Mouse (Mus musculus): ENCODE results near the gene Gpt2. TPM values are rescaled to one million over a fixed set of nuclear protein-coding genes. Genes with fewer than 3 reads are reported as not detected.

The Gpt2 gene
- polyA plus RNA-seq, 1 experiment = 49.2 TPM

DNA sequence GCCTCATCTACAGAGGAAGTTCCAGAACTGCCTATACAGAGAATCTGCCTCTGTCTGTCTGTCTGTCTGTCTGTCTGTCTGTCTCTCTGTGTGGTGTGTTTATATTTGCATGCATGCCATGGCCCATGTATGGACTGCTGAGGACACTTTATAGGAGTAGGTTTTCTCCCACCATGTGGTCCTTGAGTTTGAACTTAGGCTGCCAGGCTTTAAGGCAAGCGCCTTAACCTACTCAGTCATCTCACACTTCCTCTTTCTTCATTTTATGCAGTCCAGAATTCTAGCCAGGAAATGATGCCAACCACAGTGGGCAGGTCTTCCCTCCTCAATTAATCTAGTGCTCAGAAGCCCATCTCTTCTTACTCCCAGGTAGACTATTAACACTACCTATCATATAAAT lies 66.8 kb downstream of the Gpt2 start:
- no peaks in the 10 kb centered on the region for H3K4me1 ChIP-seq (ENCODE audit: control insufficient read depth, insufficient read depth, low read length)
- TF ChIP-seq POLR2A (IDR thresholded peaks at IDR 0.05; ENCODE audit: extremely low read depth, insufficient read depth, low read length) (no peak), CTCF (IDR thresholded peaks at IDR 0.05; ENCODE audit: extremely low read depth, insufficient read depth, low read length) (no peak)
- no peak overlapping the region for H3K27ac ChIP-seq (ENCODE audit: insufficient read depth, low read length)
- H3K4me3 ChIP-seq (ENCODE audit: insufficient read depth, low read length) = no peak overlapping the region

DNA sequence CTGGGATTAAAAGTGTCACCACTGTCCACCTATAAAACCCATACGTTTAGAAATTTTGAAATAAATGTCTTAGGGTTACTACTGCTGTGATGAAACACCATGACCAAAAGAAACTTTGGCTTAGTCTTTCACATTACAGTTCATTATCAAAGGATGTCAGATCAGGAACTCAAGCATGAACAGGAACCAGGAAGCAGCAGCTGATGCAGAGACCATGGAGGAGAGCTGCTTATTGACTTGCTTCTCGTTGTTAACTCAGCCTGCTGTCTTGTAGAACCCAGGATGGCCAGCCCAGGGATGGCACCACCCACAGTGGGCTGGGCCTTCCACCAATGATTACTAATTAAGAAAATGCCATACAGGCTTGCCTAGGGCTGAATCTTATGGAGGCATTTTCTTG lies 67.6 kb downstream of the Gpt2 start:
- TF ChIP-seq CTCF (IDR thresholded peaks at IDR 0.05; ENCODE audit: extremely low read depth, insufficient read depth, low read length) (no peak), POLR2A (IDR thresholded peaks at IDR 0.05; ENCODE audit: extremely low read depth, insufficient read depth, low read length) (no peak)
- Histone ChIP-seq H3K27ac (ENCODE audit: insufficient read depth, low read length) (no peak overlapping the region), H3K4me3 (ENCODE audit: insufficient read depth, low read length) (no peak overlapping the region), H3K4me1 (ENCODE audit: control insufficient read depth, insufficient read depth, low read length) (no peaks in the 10 kb centered on the region)

DNA sequence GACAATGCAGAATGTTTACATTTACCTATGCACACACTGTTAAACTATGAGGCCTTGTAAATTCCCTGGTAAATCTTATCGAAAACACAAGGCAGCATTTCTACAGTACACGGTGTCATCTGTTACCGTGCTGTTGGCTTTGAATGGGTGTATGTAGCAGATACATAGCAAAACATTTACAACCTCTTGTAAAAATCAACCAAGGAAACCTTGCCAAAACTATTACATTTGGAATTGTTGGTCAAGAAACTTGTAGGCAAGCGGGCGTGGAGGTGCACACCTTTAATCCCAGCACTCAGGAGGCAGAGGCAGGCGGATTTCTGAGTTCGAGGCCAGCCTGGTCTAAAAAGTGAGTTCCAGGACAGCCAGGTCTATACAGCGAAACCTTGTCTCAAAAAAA lies 71.0 kb downstream of the Gpt2 start:
- no peak for TF ChIP-seq CTCF (IDR thresholded peaks at IDR 0.05; ENCODE audit: extremely low read depth, insufficient read depth, low read length)
- no peak for TF ChIP-seq POLR2A (IDR thresholded peaks at IDR 0.05; ENCODE audit: extremely low read depth, insufficient read depth, low read length)
- Histone ChIP-seq H3K4me1 (ENCODE audit: control insufficient read depth, insufficient read depth, low read length) (no peaks in the 10 kb centered on the region), H3K27ac (ENCODE audit: insufficient read depth, low read length) (no peak overlapping the region), H3K4me3 (ENCODE audit: insufficient read depth, low read length) (no peak overlapping the region)

DNA sequence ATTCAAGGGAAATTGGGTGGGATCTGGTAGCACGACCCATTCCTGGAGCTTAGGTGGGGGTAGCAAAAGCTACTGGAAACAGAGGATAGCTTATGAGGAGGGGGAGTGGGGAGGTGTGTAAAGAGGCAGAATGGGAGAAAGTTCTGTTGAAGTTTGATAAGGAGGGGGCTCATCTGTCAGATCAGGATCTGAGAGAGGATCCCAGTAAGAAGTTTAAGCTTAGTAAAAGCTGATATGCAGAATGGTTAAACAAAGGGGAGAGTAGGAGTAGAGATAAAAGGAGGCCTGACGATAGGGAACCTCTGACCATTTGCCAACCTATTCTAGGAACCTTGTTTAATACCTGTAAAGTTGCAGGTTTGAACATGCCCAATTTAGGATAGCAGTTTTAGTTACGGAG lies 72.8 kb downstream of the Gpt2 start:
- H3K4me1 ChIP-seq (ENCODE audit: control insufficient read depth, insufficient read depth, low read length) = no peaks in the 10 kb centered on the region
- H3K4me3 ChIP-seq (ENCODE audit: insufficient read depth, low read length) = no peak overlapping the region
- H3K27ac ChIP-seq (ENCODE audit: insufficient read depth, low read length) = no peak overlapping the region
- TF ChIP-seq POLR2A (IDR thresholded peaks at IDR 0.05; ENCODE audit: extremely low read depth, insufficient read depth, low read length) (no peak), CTCF (IDR thresholded peaks at IDR 0.05; ENCODE audit: extremely low read depth, insufficient read depth, low read length) (no peak)

DNA sequence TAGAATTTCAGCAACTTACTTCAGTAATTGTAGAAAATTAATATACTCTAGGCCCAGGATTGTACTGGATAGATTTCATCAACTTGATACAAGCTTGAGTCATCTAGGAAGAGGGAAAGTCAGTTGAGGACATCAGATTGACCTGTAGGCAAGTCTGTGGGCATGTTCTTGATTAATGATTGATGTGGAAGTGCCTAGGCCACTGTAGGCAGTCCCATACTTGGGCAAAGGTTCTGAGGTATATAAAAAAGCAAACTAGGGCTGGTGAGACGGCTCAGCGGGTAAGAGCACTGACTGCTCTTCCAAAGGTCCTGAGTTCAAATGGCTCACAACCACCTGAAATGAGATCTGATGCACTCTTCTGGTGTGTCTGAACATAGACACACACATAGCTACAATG lies 75.4 kb downstream of the Gpt2 start:
- Histone ChIP-seq H3K4me1 (ENCODE audit: control insufficient read depth, insufficient read depth, low read length) (no peaks in the 10 kb centered on the region), H3K27ac (ENCODE audit: insufficient read depth, low read length) (no peak overlapping the region), H3K4me3 (ENCODE audit: insufficient read depth, low read length) (no peak overlapping the region)
- TF ChIP-seq CTCF (IDR thresholded peaks at IDR 0.05; ENCODE audit: extremely low read depth, insufficient read depth, low read length) (no peak), POLR2A (IDR thresholded peaks at IDR 0.05; ENCODE audit: extremely low read depth, insufficient read depth, low read length) (no peak)

DNA sequence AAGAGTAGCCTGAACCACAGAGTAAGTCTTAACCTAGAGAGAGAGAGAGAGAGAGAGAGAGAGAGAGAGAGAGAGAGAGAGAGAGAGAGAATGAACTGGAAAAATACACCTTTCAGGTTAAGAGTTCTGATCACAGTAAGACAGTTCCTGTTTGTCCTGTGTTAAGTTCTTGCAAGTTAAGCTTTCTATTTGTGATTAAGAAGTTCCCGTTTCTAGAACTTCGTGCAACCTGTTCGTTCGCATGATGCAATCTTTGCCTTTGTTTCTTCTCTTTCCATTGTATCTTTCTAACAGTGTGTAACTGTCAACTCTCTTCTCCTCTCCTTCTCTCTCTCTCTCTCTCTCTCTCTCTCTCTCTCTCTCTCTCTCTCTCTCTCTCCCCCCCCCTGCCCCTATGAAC lies 78.1 kb downstream of the Gpt2 start:
- no peaks in the 10 kb centered on the region for H3K4me1 ChIP-seq (ENCODE audit: control insufficient read depth, insufficient read depth, low read length)
- H3K4me3 ChIP-seq (ENCODE audit: insufficient read depth, low read length) = no peak overlapping the region
- no peak overlapping the region for H3K27ac ChIP-seq (ENCODE audit: insufficient read depth, low read length)
- TF ChIP-seq CTCF (IDR thresholded peaks at IDR 0.05; ENCODE audit: extremely low read depth, insufficient read depth, low read length) (no peak), POLR2A (IDR thresholded peaks at IDR 0.05; ENCODE audit: extremely low read depth, insufficient read depth, low read length) (no peak)

DNA sequence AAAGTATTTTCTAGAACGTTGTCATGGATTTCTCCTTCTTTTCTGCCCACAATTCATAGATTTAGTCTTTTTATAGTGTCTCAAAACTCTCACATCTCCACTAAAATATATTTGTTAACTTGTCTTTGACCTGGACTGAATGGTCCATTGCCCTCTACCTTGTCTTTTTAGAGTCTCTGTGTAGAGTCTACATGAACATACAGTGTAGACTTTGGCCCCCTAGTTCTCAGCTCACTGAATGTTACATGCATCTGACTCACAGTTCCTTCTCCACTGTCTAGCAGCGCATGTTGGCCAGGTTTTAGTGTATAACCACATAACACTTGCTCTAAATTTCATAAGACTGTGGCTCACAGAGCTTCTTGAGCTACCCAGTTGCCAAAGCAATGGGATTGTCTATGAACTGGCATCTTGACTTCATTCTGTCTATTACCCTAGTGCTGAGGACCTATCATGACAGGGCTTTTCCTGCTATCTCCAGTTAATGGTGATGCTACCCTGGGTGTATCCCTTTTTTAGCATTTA lies 81.7 kb downstream of the Gpt2 start:
- TF ChIP-seq POLR2A (IDR thresholded peaks at IDR 0.05; ENCODE audit: extremely low read depth, insufficient read depth, low read length) (no peak), CTCF (IDR thresholded peaks at IDR 0.05; ENCODE audit: extremely low read depth, insufficient read depth, low read length) (no peak)
- H3K4me1 ChIP-seq (ENCODE audit: control insufficient read depth, insufficient read depth, low read length) = no peaks in the 10 kb centered on the region
- no peak overlapping the region for H3K27ac ChIP-seq (ENCODE audit: insufficient read depth, low read length)
- H3K4me3 ChIP-seq (ENCODE audit: insufficient read depth, low read length) = no peak overlapping the region

Other genes starting within 250 kb of the Gpt2 start
- 39.5 and 43.4 TPM in 2 replicates for gene Orc6, start 192.9 kb upstream of the Gpt2 start, polyA plus RNA-seq (2012; rRNA removed)
- 81.2 and 84.2 TPM in 2 replicates for gene Vps35, start 192.8 kb upstream of the Gpt2 start, polyA plus RNA-seq (2012; rRNA removed)
- gene Mylk3, start 106.2 kb upstream of the Gpt2 start, polyA plus RNA-seq (2012; rRNA removed) = 4.3 and 5.0 TPM in 2 replicates
- gene 4921524J17Rik, start 59.7 kb upstream of the Gpt2 start, polyA plus RNA-seq (2012; rRNA removed) = 12.2 and 12.3 TPM in 2 replicates
- 95.2 and 114 TPM in 2 replicates for gene Dnaja2, start 62.8 kb downstream of the Gpt2 start, polyA plus RNA-seq (2012; rRNA removed)
- gene Neto2, start 208.3 kb downstream of the Gpt2 start, polyA plus RNA-seq (2012; rRNA removed) = 21.7 and 25.6 TPM in 2 replicates

Data from cortical plate, adult 2 months (tissue).